Mouse (Mus musculus) urinary bladder, postnatal 14 days (tissue): ENCODE measurements around the gene Triobp.
A peak's percentile ranks its signal among the peaks of the same experiment; 100 is the strongest.
"Not testable (repeated sequence)": the region's sequence is repeated elsewhere in the genome, so short reads cannot be mapped to it uniquely, and the experiment has no call there.

Source experiments
- DNase-seq: peaks from one replicate; pipeline ENCODE4 v3.0.0; 2021; ENCODE audit warnings: low spot score

Triobp gene

DNA sequence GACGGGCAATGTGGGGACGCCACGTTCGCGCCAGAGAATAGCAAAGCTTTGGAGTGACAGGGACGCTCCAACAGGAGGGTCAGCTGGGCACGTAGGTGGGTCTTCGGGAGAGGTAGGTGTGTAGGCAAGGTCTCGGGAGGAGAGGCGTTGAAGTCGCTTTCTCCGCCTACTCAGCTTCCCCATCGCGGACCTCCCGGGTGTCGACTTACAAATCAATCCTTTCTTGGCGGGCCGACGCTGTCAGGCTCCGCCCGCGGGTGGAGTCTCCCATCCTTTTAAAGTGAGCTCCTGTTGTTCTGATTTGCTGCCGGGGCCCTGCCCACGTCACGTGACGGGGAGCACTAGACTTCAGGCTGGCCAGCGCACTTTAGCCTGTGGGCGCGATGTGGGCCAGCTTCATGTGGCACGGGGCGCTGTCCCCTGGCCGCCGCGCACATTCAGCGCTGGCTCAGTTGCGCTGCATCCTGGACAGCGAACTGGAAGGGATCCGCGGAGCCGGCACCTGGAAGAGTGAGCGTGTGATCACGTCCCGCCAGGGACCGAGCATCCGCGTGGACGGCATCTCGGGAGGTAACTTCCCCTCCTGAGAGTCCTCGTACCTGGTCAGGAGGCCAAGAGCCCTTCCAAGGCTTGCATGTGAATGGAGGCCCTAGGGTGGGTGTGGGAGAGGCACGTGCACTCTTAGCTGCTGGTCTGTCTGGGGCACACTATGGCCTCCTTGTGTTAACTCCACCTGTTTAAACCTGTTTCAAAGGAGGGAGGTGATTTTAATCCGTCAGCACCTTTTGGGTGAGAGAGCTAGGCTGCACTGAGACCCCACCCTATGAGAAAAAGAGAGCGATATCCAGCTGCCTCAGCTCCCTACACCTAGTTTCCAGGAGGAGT lies 83.3 kb downstream of the Triobp start:
- peak; percentile 90 for DNase-seq

DNA sequence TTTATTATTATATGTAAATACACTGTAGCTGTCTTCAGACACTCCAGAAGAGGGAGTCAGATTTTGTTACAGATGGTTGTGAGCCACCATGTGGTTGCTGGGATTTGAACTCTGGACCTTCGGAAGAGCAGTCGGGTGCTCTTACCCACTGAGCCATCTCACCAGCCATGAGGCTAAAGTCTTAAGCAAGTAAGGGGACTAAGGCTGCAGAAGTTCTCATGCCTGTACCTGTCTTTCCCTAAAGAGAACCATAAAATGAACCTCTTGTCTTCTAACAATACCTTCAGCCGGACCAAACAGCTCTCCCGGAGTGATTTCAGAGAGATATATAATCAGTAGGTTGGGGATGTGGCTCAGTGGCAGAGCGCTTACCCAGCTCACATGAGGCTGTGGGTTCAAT lies 84.4 kb downstream of the Triobp start:
- DNase-seq = not testable (repeated sequence)

GRCm38 (mm10) chr15:79037913-79038328 lies 90.4 kb downstream of the Triobp start:
- DNase-seq = peak; percentile 79

- no peak for DNase-seq
These were observed 90.8 kb downstream of the Triobp start for GRCm38 (mm10) chr15:79038331-79038730.

GRCm38 (mm10) chr15:79038853-79039252 lies 91.3 kb downstream of the Triobp start:
- peak; percentile 88 for DNase-seq

DNA sequence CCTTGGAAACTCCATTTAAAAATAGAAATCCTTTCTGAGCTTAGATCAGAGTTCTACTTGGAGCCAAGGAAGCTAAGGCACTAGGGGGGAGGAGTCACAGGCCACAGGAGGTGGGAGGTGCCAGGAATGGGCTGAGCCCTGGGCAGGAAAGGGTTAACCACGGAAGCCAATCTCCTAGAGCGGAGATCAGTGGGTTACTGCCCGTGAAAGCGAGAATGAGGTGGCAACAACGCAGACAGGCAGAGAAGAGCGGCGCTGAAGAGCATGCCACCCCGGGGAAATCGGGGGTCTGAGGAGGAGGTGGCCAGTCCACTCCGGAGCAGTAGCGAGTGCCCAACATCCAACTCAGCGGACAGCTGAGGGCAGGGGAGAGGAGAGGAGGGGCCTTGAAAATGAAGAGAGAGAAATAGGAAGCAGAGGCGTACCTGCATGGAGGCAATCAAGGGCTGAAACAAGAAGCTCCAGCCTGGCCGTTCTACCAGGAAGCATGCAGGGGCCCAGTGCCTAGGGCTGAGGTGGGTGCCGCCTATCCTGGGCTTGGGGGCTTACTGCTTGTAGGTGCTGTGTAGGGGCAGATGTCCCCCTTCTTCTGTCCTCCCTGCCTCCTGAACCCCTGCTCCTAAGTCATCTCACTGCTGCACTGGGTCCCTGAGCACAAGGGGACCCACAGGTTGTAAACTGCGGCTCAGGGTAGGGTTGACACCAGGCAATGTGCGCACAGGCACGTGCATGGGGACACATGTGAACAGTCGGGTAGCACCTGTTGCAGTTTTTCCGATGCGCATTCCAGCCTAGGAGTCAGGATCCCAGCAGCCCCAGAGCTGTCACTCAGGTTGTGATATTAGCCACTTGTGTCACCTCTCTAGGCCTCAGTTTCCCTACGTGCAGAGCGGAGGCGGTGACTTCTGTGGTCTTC lies 93.2 kb downstream of the Triobp start:
- DNase-seq = no peak

GRCm38 (mm10) chr15:79041585-79041984 lies 94.1 kb downstream of the Triobp start, which contains the start of gene Galr3:
Galr3 (plus strand) TSS chr15:79041885.
- no peak for DNase-seq

DNA sequence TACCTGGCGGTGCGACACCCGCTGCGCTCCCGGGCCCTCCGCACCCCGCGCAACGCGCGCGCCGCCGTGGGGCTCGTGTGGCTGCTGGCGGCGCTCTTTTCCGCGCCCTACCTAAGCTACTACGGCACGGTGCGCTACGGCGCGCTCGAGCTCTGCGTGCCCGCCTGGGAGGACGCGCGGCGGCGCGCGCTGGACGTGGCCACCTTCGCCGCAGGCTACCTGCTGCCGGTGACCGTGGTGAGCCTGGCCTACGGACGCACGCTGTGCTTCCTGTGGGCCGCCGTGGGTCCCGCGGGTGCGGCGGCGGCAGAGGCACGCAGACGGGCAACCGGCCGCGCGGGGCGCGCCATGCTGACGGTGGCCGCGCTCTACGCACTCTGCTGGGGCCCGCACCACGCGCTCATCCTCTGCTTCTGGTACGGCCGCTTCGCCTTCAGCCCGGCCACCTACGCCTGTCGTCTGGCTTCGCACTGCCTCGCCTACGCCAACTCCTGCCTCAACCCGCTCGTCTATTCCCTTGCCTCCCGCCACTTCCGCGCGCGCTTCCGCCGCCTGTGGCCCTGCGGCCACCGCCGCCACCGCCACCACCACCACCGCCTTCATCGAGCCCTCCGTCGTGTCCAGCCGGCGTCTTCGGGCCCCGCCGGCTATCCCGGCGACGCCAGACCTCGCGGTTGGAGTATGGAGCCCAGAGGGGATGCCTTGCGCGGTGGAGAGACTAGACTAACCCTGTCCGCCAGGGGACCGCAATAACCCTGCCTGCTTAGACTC lies 95.4 kb downstream of the Triobp start:
- DNase-seq = no peak

GRCm38 (mm10) chr15:79044837-79045236 lies 97.3 kb downstream of the Triobp start:
- no peak for DNase-seq

GRCm38 (mm10) chr15:79048186-79048585 lies 100.7 kb downstream of the Triobp start:
- DNase-seq = no peak

DNA sequence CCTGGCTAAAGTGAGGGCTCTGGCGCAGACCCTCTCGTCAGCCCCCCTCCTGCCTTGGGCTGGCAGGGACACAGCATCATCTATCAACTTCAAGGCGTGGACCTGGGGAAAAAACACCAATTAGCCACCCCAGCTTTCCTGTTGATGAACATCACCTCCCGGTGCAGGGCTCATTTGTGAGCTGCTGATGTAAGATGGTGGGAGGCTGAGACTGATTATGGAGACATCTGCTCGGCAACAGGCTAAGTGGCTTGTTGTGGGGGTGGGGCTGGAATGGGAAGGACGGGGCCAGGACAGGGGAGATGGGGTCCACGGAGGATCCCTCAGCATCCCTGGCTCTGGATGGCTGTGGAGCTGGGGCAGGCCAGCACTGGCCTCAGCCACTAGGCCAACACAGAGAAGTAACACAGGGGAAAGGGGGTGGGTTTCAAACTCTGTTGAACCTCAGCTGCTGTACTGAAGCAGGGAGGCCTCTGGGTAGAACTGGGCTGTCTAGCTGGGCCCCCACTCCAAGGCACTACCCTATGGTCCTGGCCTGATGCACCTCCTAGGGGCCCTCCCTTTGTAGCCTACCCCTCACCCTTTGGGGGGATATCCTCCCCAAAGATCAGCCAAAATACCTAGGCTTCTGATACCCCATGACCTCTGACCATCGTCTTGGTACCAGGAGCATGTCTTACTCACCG lies 102.8 kb downstream of the Triobp start:
- DNase-seq = no peak

- no peak for DNase-seq
These were observed 103.4 kb downstream of the Triobp start for GRCm38 (mm10) chr15:79050964-79051363.

DNA sequence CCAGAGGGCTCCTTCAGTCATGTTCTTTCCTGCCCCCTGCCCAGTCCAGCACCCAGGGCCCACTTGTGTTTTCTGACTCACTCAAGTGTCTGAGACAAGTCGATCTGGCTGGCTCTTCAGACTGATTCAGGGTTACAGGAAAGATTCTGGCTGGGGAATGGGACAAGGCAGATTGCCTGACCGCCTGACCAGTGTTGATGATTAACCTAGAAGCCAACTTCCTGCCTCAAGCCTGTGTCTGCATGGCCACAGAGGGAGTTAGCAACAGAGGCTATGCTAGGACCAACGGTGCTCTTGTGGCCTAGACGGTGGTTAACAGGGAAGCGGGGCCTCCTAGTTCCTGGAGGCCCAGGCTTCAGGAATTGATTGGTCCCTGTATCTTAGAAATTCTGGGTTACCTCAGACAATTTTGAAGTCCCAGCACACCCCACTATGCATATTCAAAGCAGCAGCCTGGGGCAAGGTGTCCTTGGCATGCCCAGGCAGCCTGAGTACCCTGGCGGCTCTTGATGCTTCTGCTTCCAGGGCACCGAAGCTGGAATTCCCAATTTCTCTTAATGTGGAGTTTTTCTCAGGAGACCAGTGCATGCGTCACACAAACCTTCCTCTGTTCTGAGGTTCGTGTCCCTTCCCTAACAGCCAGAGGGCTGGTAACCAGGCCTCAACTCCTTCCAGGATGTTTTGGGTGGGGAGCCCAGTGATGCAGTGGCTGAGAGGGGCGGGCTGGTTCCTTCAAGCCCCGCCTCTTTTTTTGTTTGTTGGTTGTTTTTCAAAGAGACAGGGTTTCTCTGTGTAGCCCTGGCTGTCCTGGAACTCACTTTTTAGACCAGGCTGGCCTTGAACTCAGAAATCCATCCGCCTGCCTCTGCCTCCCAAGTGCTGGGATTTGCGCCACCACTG lies 104.2 kb downstream of the Triobp start:
- DNase-seq = peak; percentile 42

- no peak for DNase-seq
These were observed 104.8 kb downstream of the Triobp start for GRCm38 (mm10) chr15:79052366-79052765.
